Mouse (Mus musculus) neural tube, embryonic 14.5 days (tissue): ENCODE measurements at regions not wholly inside any gene's neighbourhood (a gene's known extent, or its start where the extent isn't known, plus 50 kb on each side); places are given as distances from the start of the nearest gene placed in this dataset.

Experiments
- ATAC-seq: fragments of 200-750 bp; cut with Nextera tagmentation; 2 replicates; pipeline ENCODE4 v1.8.0; 2017; ENCODE audit warnings: low read depth, mild to moderate bottlenecking, moderate TSS enrichment, moderate library complexity
- H3K27ac ChIP-seq: fragments of 300-500 bp; sonication (generic); 2 replicates; pipeline ENCODE4 v1.5.1; 2014; ENCODE audit warnings: low read depth, mild to moderate bottlenecking, control low read depth, low read length, moderate library complexity, mixed read lengths
- H3K27me3 ChIP-seq: fragments of 300-500 bp; sonication (generic); 2 replicates; pipeline ENCODE4 v1.6.1; 2014; ENCODE audit warnings: low read length; ENCODE audit not compliant: control insufficient read depth, insufficient read depth
- H3K36me3 ChIP-seq: fragments of 300-500 bp; sonication (generic); 2 replicates; pipeline ENCODE4 v1.6.1; 2014; ENCODE audit warnings: low read length, mixed read lengths; ENCODE audit not compliant: control insufficient read depth, insufficient read depth
- H3K4me1 ChIP-seq: fragments of 300-500 bp; sonication (generic); 2 replicates; pipeline ENCODE4 v1.6.1; 2014; ENCODE audit warnings: low read length; ENCODE audit not compliant: control insufficient read depth, insufficient read depth
- H3K4me2 ChIP-seq: fragments of 300-500 bp; sonication (generic); 2 replicates; pipeline ENCODE4 v1.6.1; 2014; ENCODE audit warnings: mild to moderate bottlenecking, low read depth, low read length, control low read depth
- H3K4me3 ChIP-seq: fragments of 300-500 bp; sonication (generic); 2 replicates; pipeline ENCODE4 v1.5.1; 2014; ENCODE audit warnings: low read depth, low read length, control low read depth, mixed read lengths
- H3K9ac ChIP-seq: fragments of 300-500 bp; sonication (generic); replicated peaks from 2 replicates; pipeline ENCODE4 v1.6.1; 2014; ENCODE audit warnings: low read depth, mild to moderate bottlenecking, control low read depth, low read length, mixed read lengths
- H3K9me3 ChIP-seq: fragments of 300-500 bp; sonication (generic); 2 replicates; pipeline ENCODE4 v1.6.1; 2016; ENCODE audit warnings: low read length; ENCODE audit not compliant: control insufficient read depth
- WGBS: fragments of 180-500 bp; shearing (Covaris S2); extraction: QIAGEN DNeasy Blood & Tissue Kit; methylation state at CpG from one replicate; pipeline ENCODE4 v1.1.7; 2014; 5-methylcytosine and 5-hydroxymethylcytosine counted together

- Histone ChIP-seq H3K36me3 (no peaks in the 10 kb centered on the region), H3K27me3 (no peaks in the 10 kb centered on the region), H3K4me3 (no peak overlapping the region), H3K4me1 (no peaks in the 10 kb centered on the region), H3K9me3 (no peaks in the 10 kb centered on the region), H3K9ac (no peak overlapping the region), H3K4me2 (no peak overlapping the region), H3K27ac (no peak overlapping the region)
- 90% methylated on average over 7 of the region's 7 CpGs for WGBS
- ATAC-seq = no peak
Observed at GRCm38 (mm10) chr1:47076423-47076822, 183.8 kb upstream of the Slc39a10 start.

GRCm38 (mm10) chr1:47058149-47058548, 165.5 kb upstream of the Slc39a10 start:
- H3K27ac ChIP-seq = no peak overlapping the region
- H3K4me2 ChIP-seq = no peak overlapping the region
- WGBS = 18% methylated on average over 1 of the region's 1 CpGs
- H3K9me3 ChIP-seq = no peaks in the 10 kb centered on the region
- H3K9ac ChIP-seq = no peak overlapping the region
- no peaks in the 10 kb centered on the region for H3K36me3 ChIP-seq
- no peak overlapping the region for H3K4me3 ChIP-seq
- H3K27me3 ChIP-seq = no peaks in the 10 kb centered on the region
- peak; percentile 61; the same call in 1 of the 2 replicates for ATAC-seq
- H3K4me1 ChIP-seq = no peaks in the 10 kb centered on the region

GRCm38 (mm10) chr1:47057344-47057743, 164.7 kb upstream of the Slc39a10 start:
- ATAC-seq = peak; percentile 33; the same call in 1 of the 2 replicates

GRCm38 (mm10) chr1:47051109-47051508, 158.5 kb upstream of the Slc39a10 start:
- no peak for ATAC-seq
- Histone ChIP-seq H3K27ac (no peak overlapping the region), H3K4me3 (no peak overlapping the region), H3K36me3 (no peaks in the 10 kb centered on the region), H3K4me1 (no peaks in the 10 kb centered on the region), H3K9me3 (no peaks in the 10 kb centered on the region), H3K9ac (no peak overlapping the region), H3K27me3 (no peaks in the 10 kb centered on the region), H3K4me2 (no peak overlapping the region)

More at GRCm38 (mm10) chr1:47057344-47057743, 164.7 kb upstream of the Slc39a10 start:
- no peak overlapping the region for H3K9ac ChIP-seq
- H3K4me3 ChIP-seq = no peak overlapping the region
- no peaks in the 10 kb centered on the region for H3K4me1 ChIP-seq
- no peaks in the 10 kb centered on the region for H3K36me3 ChIP-seq
- no peak overlapping the region for H3K27ac ChIP-seq
- H3K27me3 ChIP-seq = no peaks in the 10 kb centered on the region
- no peak overlapping the region for H3K4me2 ChIP-seq
- 19% methylated on average over 3 of the region's 3 CpGs for WGBS
- H3K9me3 ChIP-seq = no peaks in the 10 kb centered on the region

GRCm38 (mm10) chr1:47050492-47050891, 157.8 kb upstream of the Slc39a10 start:
- H3K9ac ChIP-seq = no peak overlapping the region
- H3K27me3 ChIP-seq = no peaks in the 10 kb centered on the region
- H3K36me3 ChIP-seq = no peaks in the 10 kb centered on the region
- ATAC-seq = no peak
- H3K4me2 ChIP-seq = no peak overlapping the region
- H3K4me1 ChIP-seq = no peaks in the 10 kb centered on the region
- H3K27ac ChIP-seq = no peak overlapping the region
- H3K4me3 ChIP-seq = no peak overlapping the region
- no peaks in the 10 kb centered on the region for H3K9me3 ChIP-seq
- WGBS = 79% methylated on average over 1 of the region's 1 CpGs

GRCm38 (mm10) chr1:47037576-47037975, 144.9 kb upstream of the Slc39a10 start:
- Histone ChIP-seq H3K4me1 (no peaks in the 10 kb centered on the region), H3K27me3 (no peaks in the 10 kb centered on the region), H3K4me2 (no peak overlapping the region), H3K4me3 (no peak overlapping the region), H3K36me3 (no peaks in the 10 kb centered on the region), H3K9ac (no peak overlapping the region), H3K27ac (no peak overlapping the region), H3K9me3 (no peaks in the 10 kb centered on the region)
- ATAC-seq = no peak
- WGBS = 66% methylated on average over 2 of the region's 2 CpGs

GRCm38 (mm10) chr1:47019356-47019755, 126.7 kb upstream of the Slc39a10 start:
- no peak for ATAC-seq
- no peak overlapping the region for H3K4me2 ChIP-seq
- no peaks in the 10 kb centered on the region for H3K9me3 ChIP-seq
- H3K36me3 ChIP-seq = no peaks in the 10 kb centered on the region
- H3K27me3 ChIP-seq = no peaks in the 10 kb centered on the region
- no peaks in the 10 kb centered on the region for H3K4me1 ChIP-seq
- 15% methylated on average over 1 of the region's 1 CpGs for WGBS
- no peak overlapping the region for H3K9ac ChIP-seq
- no peak overlapping the region for H3K4me3 ChIP-seq
- H3K27ac ChIP-seq = no peak overlapping the region

GRCm38 (mm10) chr1:47014526-47014925, 121.9 kb upstream of the Slc39a10 start:
- 74% methylated on average over 1 of the region's 1 CpGs for WGBS
- no peaks in the 10 kb centered on the region for H3K4me1 ChIP-seq
- H3K9ac ChIP-seq = no peak overlapping the region

GRCm38 (mm10) chr1:47003746-47004145, 111.1 kb upstream of the Slc39a10 start:
- WGBS = 64% methylated on average over 5 of the region's 5 CpGs
- no peak for ATAC-seq
- no peak overlapping the region for H3K9ac ChIP-seq

More at GRCm38 (mm10) chr1:47014526-47014925, 121.9 kb upstream of the Slc39a10 start:
- Histone ChIP-seq H3K4me3 (no peak overlapping the region), H3K36me3 (no peaks in the 10 kb centered on the region), H3K27me3 (no peaks in the 10 kb centered on the region), H3K27ac (no peak overlapping the region), H3K4me2 (no peak overlapping the region), H3K9me3 (no peaks in the 10 kb centered on the region)
- ATAC-seq = no peak

GRCm38 (mm10) chr1:46999337-46999736, 106.7 kb upstream of the Slc39a10 start:
- Histone ChIP-seq H3K9ac (no peak overlapping the region), H3K36me3 (no peaks in the 10 kb centered on the region), H3K27ac (no peak overlapping the region), H3K4me2 (no peak overlapping the region), H3K9me3 (no peaks in the 10 kb centered on the region), H3K27me3 (no peaks in the 10 kb centered on the region), H3K4me1 (no peaks in the 10 kb centered on the region), H3K4me3 (no peak overlapping the region)
- WGBS = 83% methylated on average over 3 of the region's 3 CpGs
- ATAC-seq = no peak

More at GRCm38 (mm10) chr1:47003746-47004145, 111.1 kb upstream of the Slc39a10 start:
- Histone ChIP-seq H3K36me3 (no peaks in the 10 kb centered on the region), H3K27ac (no peak overlapping the region), H3K9me3 (no peaks in the 10 kb centered on the region), H3K4me3 (no peak overlapping the region), H3K4me1 (no peaks in the 10 kb centered on the region), H3K4me2 (no peak overlapping the region), H3K27me3 (no peaks in the 10 kb centered on the region)
